Mouse (Mus musculus): ENCODE measurements at regions not wholly inside any gene's neighbourhood (a gene's known extent, or its start where the extent isn't known, plus 50 kb on each side); places are given as distances from the start of the nearest gene placed in this dataset.

DNA sequence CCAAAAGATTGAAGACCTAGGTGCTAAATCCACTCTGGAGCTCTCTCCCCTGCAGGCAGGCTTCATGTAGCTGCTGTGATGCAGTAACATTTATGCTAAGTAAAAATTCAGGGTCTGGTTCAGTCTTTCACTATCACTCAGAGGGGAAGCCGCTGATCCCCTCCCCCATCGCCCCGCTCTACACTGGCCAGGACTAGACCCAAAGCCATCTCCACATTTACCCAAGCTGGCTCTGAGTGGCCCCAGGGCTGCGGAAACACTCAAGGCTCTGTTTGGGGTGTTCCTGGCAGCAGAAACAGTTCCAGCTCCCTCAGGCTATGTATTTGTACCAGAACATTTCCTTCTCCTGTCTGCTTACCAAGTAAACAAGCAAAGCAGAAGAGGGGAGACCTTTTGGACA lies 85.5 kb upstream of the Gm26657 start (continued):
- TF ChIP-seq CHD1 (IDR thresholded peaks at IDR 0.05; ENCODE audit: low read depth, low read length) = no peak
- no peak for TF ChIP-seq PAX5 (IDR thresholded peaks at IDR 0.05; ENCODE audit: low read length)
- peak; percentile 33; the same call in 1 of the 2 replicates for TF ChIP-seq JUN (IDR thresholded peaks at IDR 0.05; ENCODE audit: insufficient read depth, low read depth, low read length)
- TF ChIP-seq NRF1 (IDR thresholded peaks at IDR 0.05; ENCODE audit: low read depth, low read length) = no peak
- TF ChIP-seq KAT2A (IDR thresholded peaks at IDR 0.05; ENCODE audit: insufficient replicate concordance, low read length) = no peak
- TF ChIP-seq POLR2AphosphoS2 (IDR thresholded peaks at IDR 0.05; ENCODE audit: low read depth, low read length) = no peak
- no peak for TF ChIP-seq TBP (conservative IDR thresholded peaks at IDR 0.05; ENCODE audit: low read depth, low read length)

DNA sequence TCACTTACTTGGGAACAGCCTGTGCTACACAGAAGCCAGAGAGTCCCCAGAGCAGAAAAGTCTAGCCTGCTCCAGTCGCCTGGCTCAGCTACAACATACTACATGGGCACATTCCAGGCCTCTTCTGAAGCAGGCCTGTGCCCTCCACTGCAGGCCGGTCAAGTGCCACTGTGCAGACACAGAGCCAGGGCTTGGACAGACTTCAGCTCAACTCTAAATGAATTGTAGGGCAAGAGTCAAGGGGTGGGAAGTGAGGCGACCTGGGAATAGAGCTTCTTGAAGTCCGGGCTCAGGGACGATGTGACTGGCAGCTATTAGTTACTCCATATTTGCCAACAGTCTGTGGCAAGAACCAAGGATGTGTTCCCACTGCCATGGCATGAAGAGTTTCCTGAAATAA lies 87.1 kb upstream of the Gm26657 start:
- H3K27ac ChIP-seq (ENCODE audit: insufficient read depth, low read depth) = no peak overlapping the region
- H3K4me1 ChIP-seq (ENCODE audit: control insufficient read depth in 1 of 2, insufficient read depth in 2 of 2) = peaks cover 26 to 37% of the 10 kb centered on the region in 2 experiments
- no peaks in the 10 kb centered on the region for H3K27me3 ChIP-seq (replicated peaks)
- no peak overlapping the region for H3K9ac ChIP-seq (ENCODE audit: insufficient read depth, low read depth)
- dilution Hi-C loops (cut with MboI; ENCODE audit: extremely low pct_ligation_motif_present, extremely low pct_unique_long_range_greater_than_20kb, low sequenced_read_pairs) = no loop called here
- no peak for DNase-seq (ENCODE audit: extremely low read depth)
- H3K79me2 ChIP-seq (replicated peaks; ENCODE audit: control insufficient read depth, extremely low read depth, insufficient read depth, poor library complexity, severe bottlenecking) = no peaks in the 10 kb centered on the region
- in situ Hi-C loops (cut with MboI; ENCODE audit: low pct_ligation_motif_present, low pct_unique_long_range_greater_than_20kb, low sequenced_read_pairs) = no loop called here
- no peak for TF ChIP-seq MYC (IDR thresholded peaks at IDR 0.05; ENCODE audit: low read depth, low read length)
- TF ChIP-seq PAX5 (IDR thresholded peaks at IDR 0.05; ENCODE audit: low read length) = no peak
- no peak for TF ChIP-seq EP300 (IDR thresholded peaks at IDR 0.05; ENCODE audit: low read length)
- TF ChIP-seq MAFK (IDR thresholded peaks at IDR 0.05; ENCODE audit: insufficient replicate concordance, low read length) = no peak
- no peak for TF ChIP-seq RCOR1 (conservative IDR thresholded peaks at IDR 0.05; ENCODE audit: low read depth, low read length)
- H3K4me3 ChIP-seq (replicated peaks in 1 of 3; ENCODE audit: low read depth in 2 of 3, low read length in 2 of 3, poor library complexity in 1 of 3) = no peak overlapping the region
- H3K36me3 ChIP-seq (replicated peaks in 1 of 2; ENCODE audit: control insufficient read depth in 1 of 2, insufficient read depth in 1 of 2, low read length in 1 of 2) = no peaks in the 10 kb centered on the region
- no peak overlapping the region for H3K4me2 ChIP-seq (ENCODE audit: insufficient read depth, low read depth, poor library complexity, severe bottlenecking)
- H3K9me3 ChIP-seq (replicated peaks; ENCODE audit: low read length) = no peaks in the 10 kb centered on the region

GRCm38 (mm10) chr4:56649731-56650130 lies 90.1 kb upstream of the Gm26657 start:
- in situ Hi-C loops (cut with MboI; ENCODE audit: low pct_ligation_motif_present, low pct_unique_long_range_greater_than_20kb, low sequenced_read_pairs) = no loop called here
- Histone ChIP-seq H3K4me1 (ENCODE audit: control insufficient read depth in 1 of 2, insufficient read depth in 2 of 2) (peaks cover 18 to 26% of the 10 kb centered on the region in 2 experiments), H3K36me3 (replicated peaks in 1 of 2; ENCODE audit: control insufficient read depth in 1 of 2, insufficient read depth in 1 of 2, low read length in 1 of 2) (no peaks in the 10 kb centered on the region), H3K27me3 (replicated peaks) (no peaks in the 10 kb centered on the region), H3K4me3 (replicated peaks in 1 of 3; ENCODE audit: low read depth in 2 of 3, low read length in 2 of 3, poor library complexity in 1 of 3) (no peak overlapping the region), H3K9ac (ENCODE audit: insufficient read depth, low read depth) (no peak overlapping the region), H3K9me3 (replicated peaks; ENCODE audit: low read length) (no peaks in the 10 kb centered on the region), H3K27ac (ENCODE audit: insufficient read depth, low read depth) (no peak overlapping the region), H3K4me2 (ENCODE audit: insufficient read depth, low read depth, poor library complexity, severe bottlenecking) (no peak overlapping the region), H3K79me2 (replicated peaks; ENCODE audit: control insufficient read depth, extremely low read depth, insufficient read depth, poor library complexity, severe bottlenecking) (no peaks in the 10 kb centered on the region)
- DNase-seq (ENCODE audit: extremely low read depth) = no peak
- no peak for TF ChIP-seq RCOR1 (conservative IDR thresholded peaks at IDR 0.05; ENCODE audit: low read depth, low read length)
- TF ChIP-seq MEF2A (IDR thresholded peaks at IDR 0.05; ENCODE audit: borderline replicate concordance, low read depth, low read length) = peak; percentile 54; the same call in 1 of the 2 replicates
- TF ChIP-seq ETS1 (conservative IDR thresholded peaks at IDR 0.05; ENCODE audit: low read depth, low read length) = 0 out of 2 replicates have a peak, but pooled peaks have one; percentile 27
- dilution Hi-C loops (cut with MboI; ENCODE audit: extremely low pct_ligation_motif_present, extremely low pct_unique_long_range_greater_than_20kb, low sequenced_read_pairs) = no loop called here

All from CH12.LX (cell line).